In the genomic region with DNA sequence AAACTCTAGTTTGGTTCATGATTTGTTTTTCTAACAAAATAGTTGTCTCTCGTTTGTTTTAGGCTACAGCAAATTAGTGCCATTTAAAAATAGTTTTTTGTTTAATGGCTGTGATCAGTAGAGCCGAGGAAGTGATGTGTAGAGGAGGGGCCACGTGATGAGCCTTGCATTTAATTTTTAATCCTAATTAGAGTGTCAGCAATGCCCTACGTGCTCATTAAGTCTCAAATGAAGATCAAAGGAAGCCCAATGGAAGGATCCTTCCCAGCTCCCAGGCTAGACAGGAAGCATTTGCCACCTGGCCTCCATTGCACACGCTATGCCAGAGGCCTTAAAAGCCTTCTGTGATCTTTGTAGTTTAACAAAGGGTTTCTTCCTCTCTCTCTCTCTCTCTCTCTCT, we compare ENCODE assay signal across 26 mouse cellular contexts.
"Had no signal": no experiment of that assay in that cellular context is flagged by ENCODE, and none has a peak within 500 bp of the region (broad histone marks: within the 10 kb centered on the region; RNA-seq: fewer than 3 reads in every experiment).

No protein-coding gene starts in this region.

- H3K4me3 ChIP-seq: embryonic facial prominence, embryonic 10.5 days; embryonic facial prominence, embryonic 12.5 days; embryonic facial prominence, embryonic 13.5 days; embryonic facial prominence, embryonic 15.5 days; erythroblast, embryonic 14.5 days; forebrain, embryonic 10.5 days; forebrain, embryonic 12.5 days; forebrain, embryonic 13.5 days; forebrain, embryonic 15.5 days; gastrocnemius, adult 2 months; heart, adult 2 months had no signal

- H3K4me1 ChIP-seq: embryonic facial prominence, embryonic 10.5 days; embryonic facial prominence, embryonic 12.5 days; embryonic facial prominence, embryonic 13.5 days; embryonic facial prominence, embryonic 15.5 days; forebrain, embryonic 10.5 days; forebrain, embryonic 12.5 days; forebrain, embryonic 15.5 days had no signal

- H3K27me3 ChIP-seq: embryonic facial prominence, embryonic 12.5 days; embryonic facial prominence, embryonic 13.5 days; embryonic facial prominence, embryonic 15.5 days; forebrain, embryonic 13.5 days; forebrain, embryonic 15.5 days had no signal

- H3K27ac ChIP-seq: embryonic facial prominence, embryonic 10.5 days; embryonic facial prominence, embryonic 12.5 days; embryonic facial prominence, embryonic 13.5 days; embryonic facial prominence, embryonic 15.5 days; forebrain, embryonic 10.5 days; forebrain, embryonic 12.5 days; forebrain, embryonic 13.5 days; forebrain, embryonic 15.5 days; gastrocnemius, adult 2 months; heart, adult 2 months had no signal

- H3K36me3 ChIP-seq: embryonic facial prominence, embryonic 10.5 days; embryonic facial prominence, embryonic 12.5 days; embryonic facial prominence, embryonic 13.5 days; embryonic facial prominence, embryonic 15.5 days; forebrain, embryonic 10.5 days; forebrain, embryonic 12.5 days; forebrain, embryonic 15.5 days had no signal

- DNase-seq: cerebellum, adult 2 months; cerebellum, adult 8-10 months; cerebellum, adult 9-10 months; cerebellum, adult 9-11 months; cerebellum, postnatal 10 days; cerebellum, postnatal 14 days; cerebellum, postnatal 25 days; cerebellum, postnatal 36 days; embryo, embryonic 11 days; forebrain, postnatal 0 days; gastrocnemius, adult 2 months; gastrocnemius, postnatal 10 days; gastrocnemius, postnatal 25 days; gastrocnemius, postnatal 36 days; heart, adult 11 months; heart, adult 18-20 months; heart, adult 2 months had no signal
